Mouse (Mus musculus) spleen, adult 12 weeks (tissue): ENCODE data around the gene Pigx.

Source experiments
- DNase-seq: peaks from one replicate; pipeline ENCODE4 v3.0.0; 2022; ENCODE audit warnings: low spot score

Pigx gene

DNA sequence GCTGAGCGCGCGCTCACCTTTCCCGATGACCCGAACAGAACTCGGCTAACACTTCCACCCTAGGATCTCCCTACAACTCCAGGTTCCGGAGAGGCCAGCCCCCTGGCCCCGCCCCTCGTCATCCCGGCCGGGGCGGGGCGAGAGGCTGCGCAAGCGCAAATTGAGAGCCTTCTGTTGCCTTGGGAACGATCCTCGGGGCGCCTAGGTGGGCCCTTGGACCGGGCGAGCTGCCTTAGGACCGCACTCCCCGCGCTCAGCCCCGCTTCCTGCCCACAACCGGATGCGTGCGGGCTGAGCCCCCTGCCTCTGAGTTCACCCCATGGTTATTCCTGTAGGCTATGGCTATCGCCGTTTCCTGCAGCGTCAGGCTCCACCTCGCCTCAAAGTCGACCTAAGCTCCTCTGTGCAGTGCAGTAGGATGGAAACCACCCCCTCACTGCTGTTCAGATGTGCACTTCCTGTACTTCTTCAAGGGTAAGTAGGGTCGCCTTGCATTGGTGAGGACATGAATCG is at the start of gene Pigx, which contains the start of gene Cep19:
Gene Pigx (minus strand): TSS at position 103 of the 513 bp plus-strand sequence.
Gene Cep19 (plus strand): TSS at position 163 of the 513 bp plus-strand sequence.
- peak; percentile 87 for DNase-seq

GRCm38 (mm10) chr16:32147589-32148207 is 48.2 kb upstream of the Pigx start:
- no peak for DNase-seq

GRCm38 (mm10) chr16:32144592-32144991 is 45.1 kb upstream of the Pigx start:
- DNase-seq, result no peak

GRCm38 (mm10) chr16:32143766-32144165 is 44.2 kb upstream of the Pigx start:
- no peak for DNase-seq

- DNase-seq, result no peak
Measured at GRCm38 (mm10) chr16:32138954-32139353, 39.4 kb upstream of the Pigx start.

GRCm38 (mm10) chr16:32135842-32136357 is 36.4 kb upstream of the Pigx start:
- no peak for DNase-seq

- DNase-seq, result no peak
Measured at GRCm38 (mm10) chr16:32133148-32133547, 33.6 kb upstream of the Pigx start.

GRCm38 (mm10) chr16:32130190-32130826 is 30.8 kb upstream of the Pigx start:
- DNase-seq, result no peak

GRCm38 (mm10) chr16:32129449-32130189 is 30.1 kb upstream of the Pigx start:
- no peak for DNase-seq

GRCm38 (mm10) chr16:32127046-32127445 is 27.5 kb upstream of the Pigx start:
- DNase-seq, result no peak

GRCm38 (mm10) chr16:32125364-32125763 is 25.8 kb upstream of the Pigx start:
- no peak for DNase-seq

GRCm38 (mm10) chr16:32124444-32125335 is 25.1 kb upstream of the Pigx start:
- no peak for DNase-seq

GRCm38 (mm10) chr16:32124020-32124419 is 24.5 kb upstream of the Pigx start:
- DNase-seq, result no peak

DNA sequence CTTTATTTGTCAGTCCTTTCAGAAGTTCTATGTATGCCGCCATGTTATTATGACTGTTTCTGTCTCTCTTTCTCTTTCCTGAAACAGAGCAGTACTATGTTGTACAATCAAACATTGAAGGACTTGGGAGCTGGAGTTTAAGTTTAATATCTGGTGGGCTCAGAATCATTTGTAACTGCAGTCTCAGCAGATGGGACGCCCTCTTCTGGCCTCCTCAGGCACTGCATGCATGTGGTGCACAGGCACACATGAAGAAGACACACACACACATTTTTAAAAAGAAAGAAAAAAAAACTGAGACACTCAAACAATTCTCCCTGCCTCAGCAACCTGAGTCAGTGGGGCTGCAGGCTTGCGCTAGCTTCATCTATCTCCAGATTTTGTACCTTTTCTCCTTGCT is 20.9 kb upstream of the Pigx start:
- DNase-seq, result no peak

DNA sequence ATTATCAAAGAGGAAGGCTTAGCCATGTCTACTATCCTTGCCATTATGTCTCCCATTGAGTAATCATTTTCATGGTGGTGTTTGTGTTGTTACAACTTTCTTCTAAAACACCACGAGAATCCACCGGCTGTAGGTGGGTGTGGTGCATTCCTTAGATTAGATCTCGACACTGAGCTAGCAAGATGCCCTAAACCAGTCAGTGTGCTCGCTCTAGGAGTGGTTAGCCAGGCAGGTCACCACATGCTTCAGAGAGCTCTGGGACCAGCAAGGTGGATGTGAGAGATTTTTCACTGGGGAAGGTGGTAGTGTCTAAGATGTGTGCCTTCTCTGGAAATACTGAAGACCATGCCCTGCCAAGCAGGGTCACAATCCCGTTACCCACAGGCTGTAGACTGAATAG is 16.6 kb upstream of the Pigx start:
- no peak for DNase-seq

DNA sequence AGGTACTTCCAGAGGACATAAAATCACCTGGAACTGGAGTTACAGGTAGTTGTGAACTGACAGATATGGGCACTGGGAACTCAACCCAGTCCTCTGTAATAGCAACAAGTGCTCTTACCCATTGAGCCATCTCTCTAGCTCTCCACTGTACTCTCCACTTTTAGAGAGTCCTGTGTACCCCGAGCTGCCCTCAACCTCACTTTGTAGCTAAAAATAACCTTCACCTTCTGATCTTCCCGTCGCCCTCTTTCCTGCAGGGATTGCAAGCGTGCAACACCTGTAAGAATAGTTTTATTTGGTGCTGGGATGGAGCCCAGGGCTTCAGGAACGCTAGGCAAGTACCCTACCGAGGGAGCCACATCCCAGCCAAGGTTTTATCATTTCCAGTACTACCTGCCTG is 16.2 kb upstream of the Pigx start:
- DNase-seq, result no peak

DNA sequence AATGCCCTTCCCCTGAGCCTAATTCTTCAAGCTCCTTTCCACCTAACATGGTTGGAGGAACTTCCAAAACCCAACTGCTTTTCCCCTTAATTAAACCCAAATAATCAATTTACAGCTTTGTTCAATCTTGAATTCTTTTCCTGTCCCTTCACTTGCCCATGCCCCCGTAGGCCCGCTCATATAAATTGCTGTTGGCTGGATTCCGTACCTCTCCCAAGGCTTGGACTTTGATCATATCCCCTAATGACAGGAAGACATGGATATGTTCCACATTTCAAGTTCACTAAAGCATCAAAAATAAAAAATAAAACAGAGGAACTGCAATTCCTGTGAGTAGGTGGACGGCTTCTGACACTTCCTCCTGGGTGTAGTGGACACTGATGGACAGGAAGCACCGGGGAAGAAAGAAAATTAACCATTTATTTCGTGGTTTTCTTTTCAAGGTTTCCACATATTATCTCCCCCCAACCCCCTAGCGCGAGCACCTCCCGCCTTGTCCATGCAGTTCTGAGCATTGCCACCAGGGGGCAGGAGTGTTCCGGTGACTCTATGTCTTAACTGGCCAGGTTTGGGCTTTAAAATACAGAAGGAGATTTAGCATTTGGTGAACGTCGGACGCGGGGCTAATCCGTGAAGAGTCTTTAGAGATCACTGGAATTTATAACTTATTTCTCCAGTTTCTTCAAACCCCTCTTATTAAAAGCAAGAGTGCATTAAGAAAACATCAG is 15.6 kb upstream of the Pigx start:
- DNase-seq, result peak; percentile 75

DNA sequence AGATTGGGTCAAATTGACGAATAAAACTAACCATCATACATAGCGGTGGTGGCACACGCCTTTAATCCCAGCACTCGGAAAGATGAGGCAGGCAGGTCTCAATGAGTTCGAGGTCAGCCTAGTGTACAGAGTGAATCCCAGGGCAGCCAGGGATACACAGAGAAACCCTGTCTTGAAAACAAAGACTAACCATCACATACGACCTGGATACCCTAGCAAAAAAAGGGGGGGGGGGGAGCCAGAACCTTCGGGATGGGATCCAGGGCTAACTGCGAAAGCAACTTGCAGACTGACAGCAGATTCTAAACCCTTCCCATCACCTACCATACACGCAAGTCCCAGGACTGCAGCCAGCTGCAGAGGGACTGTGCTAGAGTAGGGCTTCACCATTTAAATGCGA is 14.9 kb upstream of the Pigx start:
- DNase-seq, result no peak

DNA sequence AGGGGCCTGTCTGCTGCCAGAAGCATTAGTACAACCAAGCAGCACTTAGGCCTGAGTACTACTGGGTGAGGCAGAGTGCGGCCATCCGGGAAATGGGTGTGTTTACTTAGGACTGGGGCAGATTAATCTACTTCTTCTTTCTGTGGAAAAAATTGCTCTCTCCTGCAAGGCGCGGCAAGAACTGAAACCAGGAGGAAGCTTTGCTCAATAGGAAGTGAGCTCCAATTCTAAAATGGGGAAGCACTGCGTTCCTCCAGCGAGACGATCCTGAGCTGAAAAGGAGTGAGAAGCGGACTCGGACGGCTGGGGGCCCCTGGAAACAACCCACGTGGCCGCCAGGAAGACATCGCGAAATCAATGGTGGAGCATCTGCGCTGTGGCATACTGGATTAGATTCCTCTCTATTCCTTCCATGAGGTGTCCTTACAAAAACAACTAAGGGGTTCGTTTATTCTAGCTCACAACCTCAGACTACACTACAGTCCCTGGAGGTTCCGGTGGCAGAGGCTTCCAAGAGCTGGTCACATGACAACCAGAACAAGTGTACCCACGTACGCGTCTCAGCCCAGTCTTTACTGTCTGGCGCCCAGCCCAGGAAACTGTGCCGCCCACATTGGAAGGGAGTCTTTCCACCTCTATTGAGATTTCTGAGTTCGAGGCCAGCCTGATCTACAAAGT is 14.1 kb upstream of the Pigx start:
- DNase-seq, result peak; percentile 40

GRCm38 (mm10) chr16:32110951-32111699 is 11.6 kb upstream of the Pigx start:
- DNase-seq, result no peak
